Mouse (Mus musculus) heart, postnatal 36 days (tissue): ENCODE results near the gene Ptprg. TPM values are rescaled to one million over a fixed set of nuclear protein-coding genes. Genes with fewer than 3 reads are reported as not detected.
"Not testable (repeated sequence)": the region's sequence is repeated elsewhere in the genome, so short reads cannot be mapped to it uniquely, and the experiment has no call there.

Source experiments
- DNase-seq, 2 experiments: peaks; one replicate each; pipeline ENCODE4 v3.0.0; 2021 to 2022
- intact Hi-C: fragments of 180-260 bp; cut with DNase I; formaldehyde crosslinking; loops from one replicate; pipeline ENCODE4 v1.15.1; 2025
- total RNA-seq, 2 experiments: library from RNA; stranded (reverse); gene quantifications; 2 replicates each; pipeline ENCODE4 v1.2.3; 2021

Gene Ptprg
- total RNA-seq, 2 experiments from 2014 or later, result 51.9 to 66.2 TPM

DNA sequence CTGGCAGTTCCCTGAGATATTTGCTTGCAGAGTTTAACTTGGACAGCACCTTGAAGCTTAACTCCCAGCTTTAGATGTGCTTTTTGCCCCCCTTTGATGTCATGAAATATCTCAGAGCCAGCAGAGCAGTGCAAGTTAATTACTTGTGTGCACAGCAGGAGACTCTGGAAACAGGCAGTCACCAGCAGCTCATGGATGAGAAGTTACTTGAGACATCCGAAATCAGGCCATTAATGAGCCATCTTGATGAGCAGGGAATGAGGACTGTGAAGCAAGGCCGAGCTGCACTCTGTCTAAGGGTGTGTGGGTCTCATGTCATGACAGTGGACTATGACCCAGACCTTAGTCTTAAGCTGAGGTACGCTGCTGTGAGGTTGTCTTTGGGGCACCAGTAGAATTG is 379.2 kb downstream of the Ptprg start:
- intact Hi-C loops, result loop anchor here (5.0 kb wide), 1 partner anchor 50 kb away; no protein-coding TSS in a partner anchor

DNA sequence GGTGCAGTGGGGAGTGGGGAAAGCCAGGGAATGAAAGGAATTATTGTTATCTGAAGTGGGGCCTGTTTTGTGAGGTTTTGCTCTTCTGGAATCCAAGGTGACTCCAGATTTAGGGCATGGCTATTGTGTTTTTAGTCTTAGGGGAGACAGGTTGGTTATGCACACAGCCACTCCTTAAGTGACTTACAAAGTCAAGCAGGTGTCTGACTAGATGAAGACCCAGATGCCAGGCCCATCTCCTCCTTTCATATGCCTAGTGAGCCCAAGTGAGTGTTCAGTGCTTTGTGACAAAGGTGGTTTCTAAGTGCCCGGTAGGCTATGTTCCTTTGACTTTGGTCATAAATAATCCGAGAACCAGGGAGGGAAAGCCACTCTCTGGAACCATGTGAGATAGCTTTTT is 381.2 kb downstream of the Ptprg start:
- no peak for DNase-seq
- intact Hi-C loops, result loop anchor here (5.0 kb wide), 1 partner anchor 52 kb away; no protein-coding TSS in a partner anchor

More for the DNA sequence above, 379.2 kb downstream of the Ptprg start:
- DNase-seq, result no peak

- intact Hi-C loops, result no loop called here
- no peak for DNase-seq
Measured at GRCm38 (mm10) chr14:11935281-11935680, 381.9 kb downstream of the Ptprg start.

- no peak for DNase-seq
- intact Hi-C loops, result no loop called here
Measured at GRCm38 (mm10) chr14:11935698-11936097, 382.4 kb downstream of the Ptprg start.

DNA sequence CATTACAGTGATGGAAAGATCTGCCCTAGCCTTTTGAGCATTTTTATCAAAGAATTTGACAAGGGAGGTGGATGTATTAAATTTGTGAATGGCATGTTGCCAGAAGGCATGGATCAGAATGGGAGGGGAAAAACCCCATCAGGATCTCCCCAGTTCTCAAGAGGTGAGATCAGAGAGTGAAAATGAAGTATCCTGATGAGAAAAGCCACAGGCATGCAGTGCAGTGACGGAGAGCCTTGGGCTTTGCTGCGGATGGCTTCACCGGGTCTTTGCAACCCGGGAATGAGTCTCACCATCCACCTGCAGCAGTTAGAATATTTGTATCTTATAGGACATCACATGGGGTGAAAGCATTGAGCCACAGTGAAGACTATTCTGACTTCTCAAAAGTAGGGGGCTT is 385.6 kb downstream of the Ptprg start:
- DNase-seq, result no peak
- intact Hi-C loops, result no loop called here

DNA sequence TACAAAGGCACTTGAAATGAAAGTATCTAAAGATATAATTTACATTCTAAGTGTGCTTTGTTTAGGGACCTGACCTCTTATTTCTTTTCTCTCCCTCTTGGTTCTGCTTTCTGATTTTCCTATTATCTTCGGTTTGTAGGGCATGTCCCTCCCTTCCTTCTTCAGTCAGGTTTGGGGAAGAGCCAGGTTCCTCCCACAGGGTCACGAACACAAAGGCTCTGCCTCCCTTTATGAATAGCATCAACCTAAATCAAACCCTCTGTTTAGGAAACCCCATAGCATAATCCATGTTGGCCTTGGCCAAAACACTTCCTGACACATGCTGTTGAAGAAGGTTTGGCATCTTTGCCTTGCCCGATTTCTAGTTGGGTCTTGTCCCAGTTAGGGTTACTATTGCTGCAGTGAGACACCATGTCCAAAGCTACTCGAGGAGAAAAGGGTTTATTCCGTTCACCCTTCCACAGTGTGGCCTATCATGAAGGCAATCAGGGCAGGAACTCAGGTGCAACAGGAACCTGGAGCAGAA is 388.7 kb downstream of the Ptprg start:
- DNase-seq, result no peak

GRCm38 (mm10) chr14:11950379-11950778 is 397.0 kb downstream of the Ptprg start:
- DNase-seq, result no peak
- intact Hi-C loops, result no loop called here

More for the DNA sequence above, 388.7 kb downstream of the Ptprg start:
- intact Hi-C loops, result no loop called here

GRCm38 (mm10) chr14:11955020-11955882 is 401.9 kb downstream of the Ptprg start:
- DNase-seq, result no peak
- intact Hi-C loops, result no loop called here

GRCm38 (mm10) chr14:11960269-11961121 is 407.2 kb downstream of the Ptprg start:
- no peak for DNase-seq
- intact Hi-C loops, result no loop called here

- DNase-seq, result no peak
- intact Hi-C loops, result no loop called here
Measured at GRCm38 (mm10) chr14:11962101-11962500, 408.8 kb downstream of the Ptprg start.

DNA sequence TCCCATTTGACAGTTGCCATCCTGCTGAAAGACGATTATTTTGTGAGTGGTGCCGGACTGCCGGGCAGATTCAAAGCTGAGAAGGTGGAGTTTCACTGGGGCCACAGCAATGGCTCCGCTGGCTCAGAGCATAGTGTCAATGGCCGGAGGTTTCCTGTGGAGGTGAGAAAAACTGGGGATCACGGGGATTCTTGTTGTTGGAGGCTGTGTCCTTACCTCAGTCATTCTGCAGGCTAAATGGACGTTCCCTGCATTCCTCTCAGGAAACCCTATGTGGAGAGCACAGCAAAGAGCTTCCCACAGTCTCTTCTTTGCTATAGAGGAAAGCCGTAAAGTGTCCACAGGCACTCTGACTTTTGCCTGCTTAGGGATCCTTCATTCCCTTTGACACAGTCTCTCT is 409.2 kb downstream of the Ptprg start:
- intact Hi-C loops, result no loop called here
- no peak for DNase-seq

GRCm38 (mm10) chr14:11963791-11964190 is 410.5 kb downstream of the Ptprg start:
- intact Hi-C loops, result no loop called here
- DNase-seq, result no peak

DNA sequence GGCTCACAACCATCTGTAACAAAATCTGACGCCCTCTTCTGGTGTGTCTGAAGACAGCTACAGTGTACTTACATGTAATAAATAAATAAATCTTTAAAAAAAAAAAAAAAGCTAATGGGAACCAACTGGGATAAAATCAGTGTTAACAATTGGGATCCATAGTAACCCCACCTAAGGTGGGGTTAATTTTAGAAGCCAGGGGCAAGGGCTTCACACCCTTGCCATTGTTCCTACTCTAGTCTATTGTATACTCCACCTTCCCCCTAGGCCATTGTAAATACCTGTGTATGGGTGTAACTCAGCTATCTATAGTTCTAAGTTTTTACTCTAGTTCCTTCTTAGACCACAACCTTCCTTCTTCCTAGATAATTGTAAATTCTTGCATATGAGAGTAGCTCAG is 411.0 kb downstream of the Ptprg start:
- intact Hi-C loops, DNase-seq: not testable (repeated sequence)

DNA sequence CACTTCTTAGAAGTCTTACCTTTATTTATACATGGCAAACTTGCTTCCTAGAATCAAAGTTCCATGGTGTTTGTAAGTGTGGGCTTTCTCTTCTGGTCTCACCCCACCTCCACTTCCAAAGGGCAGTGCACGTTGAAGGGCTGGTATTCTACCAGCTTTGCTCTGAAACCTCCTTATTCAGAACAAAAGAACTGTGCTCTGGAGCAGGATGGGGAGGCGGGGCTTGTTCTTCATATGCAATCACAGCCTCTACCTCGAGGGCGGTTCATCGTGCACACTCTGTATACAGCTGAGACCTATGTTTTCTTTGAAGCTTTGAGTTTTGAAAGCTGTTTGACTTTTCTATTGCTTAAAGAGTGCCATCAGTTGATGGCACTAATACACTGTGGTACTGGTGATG is 412.5 kb downstream of the Ptprg start:
- DNase-seq, result no peak
- intact Hi-C loops, result no loop called here

DNA sequence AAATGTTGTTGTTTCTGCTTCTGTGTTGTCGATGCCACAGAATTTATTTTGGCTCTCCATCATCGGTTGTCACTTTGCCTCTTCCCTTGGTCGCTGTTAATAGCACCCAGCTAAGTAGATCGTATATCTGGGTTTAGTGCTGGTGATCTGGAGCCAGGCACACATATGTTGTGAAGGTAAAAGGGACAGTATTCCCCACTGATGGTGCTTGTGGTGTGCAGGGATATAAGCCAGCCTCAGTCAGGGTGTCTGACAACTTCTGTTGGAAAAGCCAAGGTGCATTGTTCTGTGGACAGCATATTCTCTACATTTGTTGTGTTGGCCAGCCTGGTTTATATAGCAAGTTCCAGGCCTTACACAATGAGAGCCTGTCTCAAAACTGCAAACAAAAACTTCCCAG is 428.4 kb downstream of the Ptprg start:
- no peak for DNase-seq
- intact Hi-C loops, result no loop called here

- intact Hi-C loops, result no loop called here
- no peak for DNase-seq
Measured at GRCm38 (mm10) chr14:11983031-11983430, 429.7 kb downstream of the Ptprg start.

GRCm38 (mm10) chr14:11984086-11984485 is 430.8 kb downstream of the Ptprg start:
- intact Hi-C loops, result no loop called here
- DNase-seq, result no peak

DNA sequence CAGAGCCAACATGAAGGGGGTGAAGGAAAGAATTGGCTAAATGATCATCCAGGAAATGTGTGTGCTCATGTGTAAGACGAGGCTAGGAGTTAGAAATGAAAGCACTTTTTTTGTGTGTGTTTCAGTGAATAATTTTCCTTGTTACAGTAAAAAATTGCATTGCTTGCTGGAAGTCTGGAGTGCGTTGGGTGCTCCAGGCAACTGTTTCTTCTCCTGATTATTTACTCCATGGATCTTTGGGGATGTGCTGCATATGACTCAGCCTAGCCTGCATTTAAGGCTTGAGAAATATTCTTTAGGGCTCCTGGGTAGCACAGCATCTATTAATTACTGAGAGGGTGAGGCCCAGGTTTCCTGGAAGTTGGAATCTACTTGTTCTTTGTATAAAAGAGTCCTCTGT is 435.6 kb downstream of the Ptprg start:
- intact Hi-C loops, result no loop called here
- no peak for DNase-seq

- no peak for DNase-seq
- intact Hi-C loops, result no loop called here
Measured at GRCm38 (mm10) chr14:11991151-11991550, 437.8 kb downstream of the Ptprg start.

DNA sequence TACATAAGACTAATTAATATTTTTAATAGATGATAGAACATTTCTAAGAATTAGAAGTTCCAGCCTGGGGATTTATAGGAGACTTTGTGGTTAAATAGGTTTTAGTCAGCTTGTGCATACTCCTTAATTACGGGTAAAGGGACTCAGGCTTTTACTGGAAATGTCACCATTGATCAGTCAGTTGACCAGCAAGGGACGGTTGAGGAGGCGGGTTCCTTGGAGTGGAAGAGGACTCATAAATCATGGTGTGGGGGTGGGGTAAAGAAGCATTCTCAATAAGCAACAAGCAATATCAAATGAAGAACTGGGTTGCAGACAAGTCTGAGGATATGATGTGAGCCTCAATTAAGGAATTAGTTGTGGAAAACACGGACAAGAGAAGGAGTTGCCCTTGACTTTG is 438.8 kb downstream of the Ptprg start:
- DNase-seq, result no peak
- intact Hi-C loops, result no loop called here

- intact Hi-C loops, result no loop called here
- no peak for DNase-seq
Measured at GRCm38 (mm10) chr14:11992534-11992933, 439.2 kb downstream of the Ptprg start.
